Mouse (Mus musculus): ENCODE measurements around the gene Dkkl1.

GRCm38 (mm10) chr7:45211851-45212251 lies at the start of gene Dkkl1:
- TF ChIP-seq CTCF (IDR thresholded peaks at IDR 0.05; ENCODE audit: control insufficient read depth, insufficient read depth, insufficient replicate concordance, low read depth, low read length): no peak
- TF ChIP-seq POLR2A (IDR thresholded peaks at IDR 0.05; ENCODE audit: control insufficient read depth, low read depth, low read length): no peak
